Mouse (Mus musculus) forelimb bud, embryonic 11.5 days (tissue): Measurements from ENCODE around the gene Erich4.

Experiments used
- DNase-seq: peaks from one replicate; pipeline ENCODE4 v3.0.0-alpha.2; 2012; ENCODE audit warnings: low read depth, low spot score

Gene Erich4

GRCm38 (mm10) chr7:25615706-25616011 lies at the start of gene Erich4:
Gene Erich4 (minus strand): TSS chr7:25615892.
- DNase-seq = no peak

DNA sequence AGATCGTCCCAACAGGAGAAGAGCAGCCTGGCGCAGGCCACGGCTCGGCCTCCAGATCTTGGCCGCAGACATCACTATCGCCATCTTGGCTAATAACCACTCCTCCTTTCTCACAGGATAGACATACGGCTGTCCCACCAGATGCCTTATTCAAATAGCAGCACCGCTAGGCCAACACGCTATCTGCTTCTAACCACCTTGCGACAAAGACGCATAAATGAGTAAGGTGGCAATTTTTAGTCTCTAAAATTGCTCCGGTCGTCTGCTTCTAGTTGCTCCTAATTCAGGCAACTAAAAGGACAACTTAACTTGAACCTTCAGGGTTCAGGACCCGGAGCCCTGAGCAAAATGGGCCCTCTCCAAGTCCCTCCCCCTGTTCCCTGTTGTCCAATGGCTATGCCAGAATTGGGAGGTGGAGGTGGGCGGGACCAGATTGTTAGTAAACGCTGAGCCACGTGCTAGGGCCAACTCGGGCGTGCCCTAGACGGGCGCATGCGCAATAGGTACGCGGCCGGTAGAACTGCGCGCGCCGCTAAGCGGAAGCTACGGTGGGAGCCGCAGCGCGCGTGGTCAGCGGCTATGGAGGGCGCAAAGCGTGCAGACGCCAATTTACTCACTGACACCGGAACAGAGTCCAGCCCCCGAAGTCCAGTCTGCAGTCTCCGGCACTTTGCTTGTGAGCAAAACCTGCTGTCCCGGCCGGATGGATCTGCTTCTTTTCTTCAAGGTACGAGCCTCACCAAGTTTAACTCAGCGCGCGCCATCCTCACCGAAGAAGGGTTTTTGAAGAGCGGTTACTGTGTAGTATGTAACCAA lies 43.2 kb upstream of the Erich4 start, which contains the start of the genes Bckdha and Exosc5:
Gene Bckdha (minus strand): TSS at position 325 of the 816 bp plus-strand sequence.
Gene Exosc5 (plus strand): TSS at position 508 of the 816 bp plus-strand sequence.
- peak; percentile 99 for DNase-seq

GRCm38 (mm10) chr7:25657785-25658184 lies 42.1 kb upstream of the Erich4 start:
- DNase-seq = no peak

GRCm38 (mm10) chr7:25655601-25656428 lies 40.1 kb upstream of the Erich4 start:
- DNase-seq = no peak

GRCm38 (mm10) chr7:25652244-25652759 lies 36.6 kb upstream of the Erich4 start:
- DNase-seq = no peak

DNA sequence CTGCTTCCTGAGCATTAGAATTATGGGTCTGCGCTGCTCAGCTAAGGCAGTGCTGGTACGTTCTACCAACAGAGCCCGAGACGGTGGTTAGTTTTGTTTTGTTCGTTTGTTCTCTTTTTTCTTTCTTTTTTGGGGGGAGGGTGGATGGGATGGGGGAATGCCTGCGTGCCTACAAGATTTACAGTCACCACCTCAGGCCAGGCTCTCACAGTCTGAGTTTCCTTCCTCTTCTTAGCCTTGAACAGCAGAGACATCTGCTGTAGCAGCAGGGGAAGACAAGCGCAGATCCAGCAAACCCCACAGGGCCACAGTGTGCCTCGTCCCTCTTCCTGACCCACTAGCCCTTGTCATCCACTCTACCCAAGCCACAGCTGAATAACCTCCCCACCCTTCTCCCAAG lies 35.6 kb upstream of the Erich4 start:
- no peak for DNase-seq

DNA sequence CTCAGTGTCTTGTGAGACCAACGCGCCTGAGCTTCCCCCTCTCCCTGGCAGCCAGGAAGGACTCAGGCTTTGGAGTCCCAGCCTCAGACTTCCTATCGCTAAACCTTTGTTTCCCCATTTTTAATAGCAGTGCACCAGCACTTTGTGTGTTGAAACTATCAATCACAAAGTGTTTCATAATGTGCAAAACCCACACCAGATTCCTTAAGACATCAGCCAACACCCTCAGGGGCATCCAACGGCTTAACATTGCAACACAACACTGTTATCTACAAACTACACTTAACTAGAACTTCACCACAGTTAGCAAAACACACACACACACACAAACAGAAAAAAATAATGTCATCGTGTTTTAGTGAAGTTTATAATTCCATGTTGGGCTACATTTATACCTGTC lies 34.1 kb upstream of the Erich4 start:
- no peak for DNase-seq

GRCm38 (mm10) chr7:25647574-25648123 lies 32.0 kb upstream of the Erich4 start:
- DNase-seq = no peak

GRCm38 (mm10) chr7:25645074-25645473 lies 29.4 kb upstream of the Erich4 start:
- no peak for DNase-seq

DNA sequence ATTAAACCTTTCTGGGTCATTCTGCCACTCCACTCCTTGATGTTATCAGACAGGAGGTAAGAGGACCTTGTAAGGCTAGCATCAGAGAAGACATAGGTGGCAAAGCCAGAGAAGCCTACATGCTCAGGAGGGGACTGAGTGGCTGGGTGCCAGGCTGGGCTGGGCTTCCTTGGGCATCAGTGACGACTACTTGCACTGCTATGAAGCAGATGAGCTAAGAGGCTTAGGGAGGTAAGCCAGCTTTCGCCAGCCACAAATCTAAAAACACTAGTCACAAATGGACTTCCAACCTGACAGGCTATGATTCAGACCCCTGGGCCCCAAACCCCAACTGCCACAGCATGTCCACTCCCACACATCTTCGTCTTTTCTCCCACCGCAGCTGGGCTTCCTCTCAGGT lies 28.9 kb upstream of the Erich4 start:
- DNase-seq = no peak

DNA sequence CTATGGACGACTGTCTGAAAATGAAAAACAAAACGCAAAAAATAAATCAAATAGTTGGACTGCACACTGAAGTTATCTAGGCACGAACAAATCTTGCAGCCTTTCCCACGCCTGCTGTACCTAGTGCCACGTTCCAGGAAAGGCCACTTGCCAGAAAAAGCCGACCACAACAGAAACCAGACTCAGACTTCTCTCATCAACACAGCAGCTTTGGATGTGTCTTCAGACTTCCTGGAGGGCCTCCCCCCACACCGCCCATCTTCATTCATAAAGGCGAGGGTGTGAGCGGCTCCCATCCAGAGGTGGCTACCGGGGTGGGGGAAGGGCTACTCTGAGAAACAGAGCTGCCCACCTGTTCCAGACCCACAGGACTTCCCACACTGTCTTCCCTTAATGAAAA lies 28.4 kb upstream of the Erich4 start:
- no peak for DNase-seq

DNA sequence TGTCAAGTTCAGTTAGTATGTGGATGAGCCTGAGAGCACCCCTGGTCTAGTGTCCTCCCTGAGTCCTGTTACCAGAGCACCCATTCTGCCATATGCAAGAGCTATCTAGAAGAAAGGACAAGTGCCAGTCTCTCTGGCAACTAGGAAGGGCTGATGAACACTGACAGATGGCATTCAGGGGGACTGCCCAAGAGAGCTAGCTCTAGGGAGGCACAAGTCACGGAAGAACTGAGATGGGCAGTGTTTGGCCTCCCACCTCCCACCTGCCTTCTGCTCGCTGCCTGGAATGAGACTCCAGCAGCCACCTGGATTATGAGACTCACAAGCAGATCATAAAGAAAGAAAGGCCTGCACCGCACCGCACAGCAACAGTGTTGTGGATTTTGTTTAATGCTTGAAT lies 24.1 kb upstream of the Erich4 start:
- no peak for DNase-seq

DNA sequence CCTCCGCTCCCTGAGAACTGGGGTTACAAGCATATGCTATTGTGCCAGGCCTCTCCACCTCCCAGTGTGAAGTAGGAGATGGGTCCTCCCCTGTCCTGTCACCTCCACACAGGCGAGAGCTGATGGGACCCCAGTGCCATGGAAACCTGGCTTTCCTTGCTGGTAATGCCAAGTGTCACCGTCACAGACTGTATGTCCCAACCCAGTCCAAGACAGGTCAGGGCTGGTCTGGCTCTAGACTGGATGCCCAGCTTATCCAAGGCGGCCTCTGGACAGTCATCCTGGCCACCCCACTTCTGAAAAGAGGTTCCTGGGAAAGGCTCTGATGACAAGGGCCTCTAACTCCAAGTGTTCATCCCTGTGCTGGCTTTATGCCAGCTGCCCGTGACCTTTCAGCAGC lies 21.4 kb upstream of the Erich4 start:
- no peak for DNase-seq

GRCm38 (mm10) chr7:25636373-25636772 lies 20.7 kb upstream of the Erich4 start:
- DNase-seq = no peak

DNA sequence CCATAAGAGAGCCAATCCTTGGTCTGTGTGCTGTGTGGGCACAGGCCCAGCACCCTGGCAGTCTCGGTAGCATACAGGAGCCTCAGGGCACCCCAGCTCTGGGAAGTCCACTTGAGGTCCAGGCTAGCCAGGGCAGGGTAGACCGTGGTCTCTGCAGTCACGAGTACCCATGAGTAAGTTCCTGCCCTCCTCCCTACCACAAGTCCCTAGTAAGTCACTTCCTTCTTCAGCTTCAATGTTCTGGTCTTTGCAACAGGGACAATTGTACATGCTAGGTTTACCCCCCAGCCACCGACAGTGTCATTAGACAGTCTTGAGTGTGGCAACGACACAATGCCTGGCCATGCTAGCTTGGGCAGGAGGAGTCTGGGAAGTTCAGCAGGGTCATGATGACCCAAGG lies 17.0 kb upstream of the Erich4 start:
- DNase-seq = no peak

DNA sequence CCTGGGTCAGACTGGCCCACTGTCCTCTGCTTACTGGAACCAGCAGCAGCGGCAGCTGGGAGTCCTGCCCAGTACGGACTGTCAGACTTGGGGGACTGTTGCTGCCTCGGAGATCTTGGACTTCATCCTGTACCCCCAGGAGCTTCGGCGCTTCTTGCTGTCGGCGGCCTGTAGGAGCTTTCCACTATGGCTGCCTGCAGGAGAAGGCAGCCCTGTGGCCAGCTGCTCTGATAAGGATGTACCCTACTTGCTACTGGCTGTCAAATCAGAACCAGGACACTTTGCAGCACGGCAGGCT lies 12.6 kb upstream of the Erich4 start:
- DNase-seq = no peak

- DNase-seq = peak; percentile 19
Measured at GRCm38 (mm10) chr7:25627431-25628322, 12.0 kb upstream of the Erich4 start.

- no peak for DNase-seq
Measured at GRCm38 (mm10) chr7:25626509-25627430, 11.1 kb upstream of the Erich4 start, which contains the start of gene B3gnt8. Gene B3gnt8 (plus strand): TSS chr7:25626654.

DNA sequence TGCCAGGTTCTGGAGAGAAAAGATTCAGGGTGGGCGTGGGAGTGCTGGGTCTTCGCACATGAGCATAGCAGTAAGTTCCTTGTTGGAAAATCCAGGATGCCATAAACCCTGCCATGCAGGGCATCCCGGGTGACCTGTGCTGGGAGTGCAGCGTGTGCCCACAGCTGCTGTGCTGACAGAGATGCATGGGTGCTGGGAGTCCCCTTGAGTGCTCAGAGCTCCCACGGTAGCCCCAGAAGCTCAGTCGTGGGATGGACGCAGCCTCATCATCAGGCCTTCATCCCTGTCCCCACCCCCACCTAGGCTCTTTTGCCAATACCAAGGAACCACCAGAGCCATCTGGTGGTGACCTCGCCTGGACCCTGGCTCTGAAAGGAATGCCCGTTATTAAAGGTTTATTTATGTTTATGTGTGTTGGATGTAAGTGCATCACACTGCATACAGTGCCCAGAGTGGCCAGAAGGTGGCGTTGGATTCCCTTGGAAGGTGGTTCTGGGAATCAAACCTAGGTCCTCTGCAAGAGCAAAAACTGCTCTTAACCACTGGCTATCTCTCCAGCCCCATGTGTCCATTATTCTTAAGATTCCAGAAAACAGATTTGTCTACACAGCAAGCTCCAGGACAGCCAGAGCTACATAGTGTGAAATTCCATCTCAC lies 10.0 kb upstream of the Erich4 start:
- DNase-seq = no peak

- DNase-seq = no peak
Measured at GRCm38 (mm10) chr7:25624851-25625250, 9.2 kb upstream of the Erich4 start.
